Mouse (Mus musculus) megakaryocyte-erythroid progenitor cell, adult 5 weeks (primary cell): ENCODE results near the gene Tapbpl. TPM values are rescaled to one million over a fixed set of nuclear protein-coding genes. Genes with fewer than 3 reads are reported as not detected.

Experiments used
- polyA plus RNA-seq: library from polyadenylated mRNA; stranded (reverse); fragments of >175 nt; gene quantifications from 2 replicates; pipeline ENCODE4 v1.2.3, GENCODE M21; 2012

Tapbpl gene
- 24.6 and 24.9 TPM in 2 replicates for polyA plus RNA-seq

GRCm38 (mm10) chr6:125231117-125232044 is at the start of gene Tapbpl:
TSS of gene Tapbpl (minus strand) at chr6:125231860.

GRCm38 (mm10) chr6:125236782-125237181 is 5.1 kb upstream of the Tapbpl start, which contains the start of gene Cd27:
TSS of gene Cd27 (minus strand) at chr6:125237010.

GRCm38 (mm10) chr6:125215148-125215954 is 16.3 kb downstream of the Tapbpl start, which contains the start of gene Vamp1:
TSS of gene Vamp1 (plus strand) at chr6:125215551.

GRCm38 (mm10) chr6:125191332-125192015 is 40.2 kb downstream of the Tapbpl start, which contains the start of the genes Ncapd2 and Mrpl51:
TSS of gene Ncapd2 (minus strand) at chr6:125191701.
TSS of gene Mrpl51 (plus strand) at chr6:125191801.

Other genes starting within 250 kb of the Tapbpl start
- 0.24 and 1.00 TPM in 2 replicates for gene Pianp, start 235.2 kb downstream of the Tapbpl start, polyA plus RNA-seq
- 74.6 and 80.3 TPM in 2 replicates for gene Zfp384, start 222.7 kb downstream of the Tapbpl start, polyA plus RNA-seq
- 15.9 and 19.1 TPM in 2 replicates for gene Ing4, start 192.1 kb downstream of the Tapbpl start, polyA plus RNA-seq
- gene Acrbp, start 182.2 kb downstream of the Tapbpl start, polyA plus RNA-seq: 12.2 and 12.7 TPM in 2 replicates
- 1.8 and 5.1 TPM in 2 replicates for gene Lpar5, start 163.9 kb downstream of the Tapbpl start, polyA plus RNA-seq
- gene Chd4, start 135.9 kb downstream of the Tapbpl start, polyA plus RNA-seq: 149 and 226 TPM in 2 replicates
- 47.6 and 60.9 TPM in 2 replicates for gene Nop2, start 100.0 kb downstream of the Tapbpl start, polyA plus RNA-seq
- 48.0 and 55.0 TPM in 2 replicates for gene Iffo1, start 86.6 kb downstream of the Tapbpl start, polyA plus RNA-seq
- gene Gapdh, start 65.4 kb downstream of the Tapbpl start, polyA plus RNA-seq: 9,186 and 10,401 TPM in 2 replicates
- gene Ncapd2, start 40.2 kb downstream of the Tapbpl start, polyA plus RNA-seq: 249 and 284 TPM in 2 replicates
- gene Mrpl51, start 40.1 kb downstream of the Tapbpl start, polyA plus RNA-seq: 89.5 and 130 TPM in 2 replicates
- 3.3 and 4.6 TPM in 2 replicates for gene Vamp1, start 16.3 kb downstream of the Tapbpl start, polyA plus RNA-seq
- gene Cd27, start 5.2 kb upstream of the Tapbpl start, polyA plus RNA-seq: 41.2 and 57.0 TPM in 2 replicates
- not detected in 2 replicates for gene Tuba3a, start 54.2 kb upstream of the Tapbpl start, polyA plus RNA-seq
- 116 and 137 TPM in 2 replicates for gene Ltbr, start 82.0 kb upstream of the Tapbpl start, polyA plus RNA-seq
- gene Scnn1a, start 88.8 kb upstream of the Tapbpl start, polyA plus RNA-seq: 17.2 and 30.5 TPM in 2 replicates
- 254 and 426 TPM in 2 replicates for gene Tnfrsf1a, start 117.5 kb upstream of the Tapbpl start, polyA plus RNA-seq
- 0.06 and 0.13 TPM in 2 replicates for gene Plekhg6, start 148.9 kb upstream of the Tapbpl start, polyA plus RNA-seq